Mouse (Mus musculus): Measurements from ENCODE around the gene Ramp3. TPM values are rescaled to one million over a fixed set of nuclear protein-coding genes. Genes with fewer than 3 reads are reported as not detected.
A peak's percentile ranks its signal among the peaks of the same experiment; 100 is the strongest.

The Ramp3 gene
- polyA plus RNA-seq (2015; fragmentation: Nextera tagmentation; extraction: Ambion mirVana): 2.6 and 4.0 TPM in 2 replicates

GRCm38 (mm10) chr11:6658271-6658670, at the start of gene Ramp3:
Gene Ramp3 (plus strand): TSS chr11:6658521.
- H3K27me3 ChIP-seq: peaks cover 25% of the 10 kb centered on the region
- H3K4me1 ChIP-seq (replicated peaks): peaks cover 7% of the 10 kb centered on the region
- peak; percentile 52; the same call in 1 of the 2 replicates for ATAC-seq (replicated peaks; ENCODE audit: insufficient number of reproducible peaks, insufficient read depth, low FRiP score, low read depth)
- no peaks in the 10 kb centered on the region for H3K36me3 ChIP-seq
- H3K27ac ChIP-seq: no peak within 1 kb of the TSS
- under 1% methylated on average over 18 of the region's 18 CpGs for WGBS
- H3K4me3 ChIP-seq: peak within 1 kb of the TSS; percentile 51
- H3K9ac ChIP-seq: 0 out of 2 replicates have a peak within 1 kb of the TSS, but pooled peaks have one; percentile 34
- H3K9me3 ChIP-seq (replicated peaks): no peaks in the 10 kb centered on the region
- peak within 1 kb of the TSS; percentile 84 for H3K4me2 ChIP-seq

DNA sequence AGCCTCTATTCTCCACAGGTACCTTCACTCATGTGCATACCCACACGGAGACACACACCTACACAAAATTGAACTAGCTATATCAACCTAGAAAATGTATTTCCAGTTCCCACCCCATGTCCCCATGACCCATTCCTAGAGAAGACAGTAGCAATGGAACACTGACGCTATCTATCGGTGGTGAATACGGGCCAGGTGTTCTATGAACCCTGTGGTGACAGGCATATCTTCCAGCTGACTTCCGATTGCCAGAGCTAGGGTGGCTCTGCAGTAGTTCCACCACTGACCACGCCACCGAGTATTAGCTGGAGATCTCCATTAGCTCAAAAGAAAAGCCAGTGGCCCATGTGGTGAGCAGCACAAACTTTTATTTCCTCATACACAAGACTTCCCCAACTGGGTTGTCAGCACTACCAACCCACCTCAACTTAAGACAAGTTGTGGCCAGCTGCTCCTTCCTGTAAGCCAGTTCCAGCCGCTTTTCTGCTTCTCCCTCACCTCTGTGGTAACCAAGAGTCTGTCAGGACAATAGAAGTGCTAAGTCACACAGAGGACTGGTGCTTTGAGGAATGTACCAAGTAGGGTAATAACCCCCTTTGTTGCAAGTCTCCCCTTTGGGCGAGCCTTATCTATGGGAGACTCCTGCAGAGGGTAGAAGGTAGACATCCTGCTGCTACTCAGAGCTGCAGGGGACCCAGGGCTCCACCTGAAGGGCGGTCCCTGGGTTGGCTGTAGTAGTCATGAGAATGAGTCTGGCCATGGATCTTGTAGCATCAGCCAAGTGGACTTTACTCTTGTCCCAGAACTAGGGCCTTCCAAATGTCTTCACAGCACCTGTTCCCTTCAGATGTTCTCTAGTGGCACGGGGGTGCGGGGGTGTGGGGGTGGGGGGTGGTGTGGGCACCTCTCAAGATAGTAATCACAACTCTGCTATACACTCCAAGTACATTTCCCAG, 42.8 kb upstream of the Ramp3 start:
- WGBS: 81% methylated on average over 12 of the region's 12 CpGs
- Histone ChIP-seq H3K9ac (no peak overlapping the region), H3K4me3 (no peak overlapping the region), H3K36me3 (peaks cover 85% of the 10 kb centered on the region), H3K4me2 (no peak overlapping the region), H3K27ac (no peak overlapping the region), H3K9me3 (replicated peaks) (no peaks in the 10 kb centered on the region), H3K4me1 (replicated peaks) (no peaks in the 10 kb centered on the region), H3K27me3 (no peaks in the 10 kb centered on the region)
- no peak for ATAC-seq (replicated peaks; ENCODE audit: insufficient number of reproducible peaks, insufficient read depth, low FRiP score, low read depth)

- Histone ChIP-seq H3K27ac (no peak overlapping the region), H3K4me3 (peak overlapping the region; percentile 89), H3K9me3 (replicated peaks) (no peaks in the 10 kb centered on the region), H3K4me2 (peak overlapping the region; percentile 81), H3K36me3 (peaks cover 50% of the 10 kb centered on the region), H3K9ac (no peak overlapping the region), H3K4me1 (replicated peaks) (peaks cover 32% of the 10 kb centered on the region), H3K27me3 (no peaks in the 10 kb centered on the region)
- 81% methylated on average over 10 of the region's 10 CpGs for WGBS
- ATAC-seq (replicated peaks; ENCODE audit: insufficient number of reproducible peaks, insufficient read depth, low FRiP score, low read depth): no peak
These were observed 34.6 kb upstream of the Ramp3 start for GRCm38 (mm10) chr11:6623704-6624103.

GRCm38 (mm10) chr11:6624619-6625382, 33.5 kb upstream of the Ramp3 start:
- Histone ChIP-seq H3K36me3 (peaks cover 39% of the 10 kb centered on the region), H3K4me3 (peak overlapping the region; percentile 89), H3K9ac (peak overlapping the region; percentile 74), H3K9me3 (replicated peaks) (no peaks in the 10 kb centered on the region), H3K4me2 (peak overlapping the region; percentile 81), H3K27ac (peak overlapping the region; percentile 12; the same call in 1 of the 2 replicates), H3K27me3 (no peaks in the 10 kb centered on the region), H3K4me1 (replicated peaks) (peaks cover 32% of the 10 kb centered on the region)
- no peak for ATAC-seq (replicated peaks; ENCODE audit: insufficient number of reproducible peaks, insufficient read depth, low FRiP score, low read depth)
- 49% methylated on average over 14 of the region's 14 CpGs for WGBS

DNA sequence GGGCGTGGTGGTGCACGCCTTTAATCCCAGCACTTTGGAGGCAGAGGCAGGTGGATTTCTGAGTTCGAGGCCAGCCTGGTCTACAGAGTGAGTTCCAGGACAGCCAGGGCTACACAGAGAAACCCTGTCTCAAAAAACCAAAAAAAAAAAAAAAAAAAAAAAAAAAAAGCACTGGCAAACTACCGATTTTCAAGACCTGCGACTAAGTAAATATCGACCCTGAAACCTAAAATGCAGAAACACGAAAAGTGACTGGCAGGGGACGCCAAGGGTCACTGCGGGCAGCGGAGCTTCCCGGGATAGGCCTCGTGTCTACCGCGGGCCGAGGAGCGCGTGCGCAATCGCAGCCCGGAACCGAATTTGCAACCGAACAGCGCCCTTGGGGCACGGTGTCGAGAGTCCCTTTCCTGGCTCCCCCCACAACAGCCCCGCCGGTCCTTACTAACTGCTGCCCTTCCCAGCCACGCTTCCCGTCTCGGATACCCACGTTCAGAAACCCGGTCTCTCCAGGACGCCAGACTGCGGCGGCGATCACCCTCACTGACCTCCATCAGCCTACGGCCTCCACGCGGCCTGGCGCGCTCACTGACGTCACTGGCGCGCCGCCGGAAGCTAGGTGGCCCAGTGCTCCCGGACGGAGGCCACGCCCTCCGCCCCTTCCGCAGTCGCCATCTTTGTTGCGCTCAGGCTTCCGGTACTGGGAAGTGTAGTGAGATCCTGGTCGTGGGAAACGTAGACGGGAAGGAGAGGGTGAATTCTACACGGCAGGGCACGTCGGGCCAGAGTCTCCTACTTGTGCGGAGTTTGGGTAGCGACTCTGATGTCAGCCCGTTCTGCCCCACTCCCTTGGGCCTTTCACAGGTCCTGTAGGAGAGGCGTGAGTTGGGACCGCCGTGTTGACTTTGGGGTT, 32.6 kb upstream of the Ramp3 start, which contains the start of gene Tbrg4:
TSS of gene Tbrg4 (minus strand) at position 590 of the 910 bp plus-strand sequence.
- no peaks in the 10 kb centered on the region for H3K9me3 ChIP-seq (replicated peaks)
- H3K4me2 ChIP-seq: peak within 1 kb of the TSS; percentile 81
- under 1% methylated on average over 66 of the region's 66 CpGs for WGBS
- H3K27ac ChIP-seq: peak within 1 kb of the TSS; percentile 92
- peak within 1 kb of the TSS; percentile 89 for H3K4me3 ChIP-seq
- no peaks in the 10 kb centered on the region for H3K27me3 ChIP-seq
- ATAC-seq (replicated peaks; ENCODE audit: insufficient number of reproducible peaks, insufficient read depth, low FRiP score, low read depth): peak; percentile 92
- H3K9ac ChIP-seq: peak within 1 kb of the TSS; percentile 74
- H3K4me1 ChIP-seq (replicated peaks): peaks cover 32% of the 10 kb centered on the region
- peaks cover 30% of the 10 kb centered on the region for H3K36me3 ChIP-seq

GRCm38 (mm10) chr11:6626388-6626772, 31.9 kb upstream of the Ramp3 start:
- peak overlapping the region; percentile 92 for H3K27ac ChIP-seq

DNA sequence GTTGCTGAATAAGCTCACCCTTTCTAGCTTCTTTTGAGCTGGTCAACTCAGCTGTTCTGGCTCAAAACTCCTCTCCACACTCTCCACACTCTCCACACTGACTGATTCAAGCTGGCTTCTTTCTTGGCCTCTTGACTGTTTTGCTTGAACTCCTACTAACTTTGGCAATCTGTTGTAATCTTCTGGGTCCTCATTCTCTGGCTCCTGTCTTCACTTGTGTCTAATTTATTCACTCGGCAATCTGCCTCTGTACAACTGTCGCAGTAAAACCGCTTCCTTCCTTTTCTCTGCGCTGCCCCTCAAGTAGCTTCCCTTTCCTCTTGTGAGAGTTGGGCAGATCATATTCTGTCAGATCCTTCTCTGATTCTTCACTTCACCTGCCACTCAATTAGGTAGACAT, 30.6 kb upstream of the Ramp3 start:
- Histone ChIP-seq H3K9ac (no peak overlapping the region), H3K4me3 (no peak overlapping the region), H3K27me3 (no peaks in the 10 kb centered on the region), H3K4me2 (no peak overlapping the region), H3K36me3 (peaks cover 13% of the 10 kb centered on the region), H3K4me1 (replicated peaks) (peaks cover 29% of the 10 kb centered on the region), H3K9me3 (replicated peaks) (0 out of 2 replicates have a peak, but pooled peaks cover 3% of the 10 kb centered on the region), H3K27ac (peak overlapping the region; percentile 37; the same call in 1 of the 2 replicates)
- WGBS: 69% methylated on average over 4 of the region's 4 CpGs
- no peak for ATAC-seq (replicated peaks; ENCODE audit: insufficient number of reproducible peaks, insufficient read depth, low FRiP score, low read depth)

More at GRCm38 (mm10) chr11:6626388-6626772, 31.9 kb upstream of the Ramp3 start:
- Histone ChIP-seq H3K4me2 (peak overlapping the region; percentile 81), H3K4me1 (replicated peaks) (peaks cover 32% of the 10 kb centered on the region), H3K36me3 (peaks cover 23% of the 10 kb centered on the region), H3K27me3 (no peaks in the 10 kb centered on the region), H3K4me3 (peak overlapping the region; percentile 89), H3K9me3 (replicated peaks) (0 out of 2 replicates have a peak, but pooled peaks cover under 1% of the 10 kb centered on the region), H3K9ac (peak overlapping the region; percentile 74)
- WGBS: 11% methylated on average over 16 of the region's 16 CpGs
- no peak for ATAC-seq (replicated peaks; ENCODE audit: insufficient number of reproducible peaks, insufficient read depth, low FRiP score, low read depth)

- no peak overlapping the region for H3K4me2 ChIP-seq
- no peaks in the 10 kb centered on the region for H3K27me3 ChIP-seq
- H3K4me1 ChIP-seq (replicated peaks): peaks cover 21% of the 10 kb centered on the region
- 0 out of 2 replicates have a peak, but pooled peaks cover 3% of the 10 kb centered on the region for H3K9me3 ChIP-seq (replicated peaks)
- no peak overlapping the region for H3K27ac ChIP-seq
- no peak for ATAC-seq (replicated peaks; ENCODE audit: insufficient number of reproducible peaks, insufficient read depth, low FRiP score, low read depth)
- peaks cover 5% of the 10 kb centered on the region; the same call in 1 of the 2 replicates for H3K36me3 ChIP-seq
- WGBS: 26% methylated on average over 4 of the region's 4 CpGs
- no peak overlapping the region for H3K9ac ChIP-seq
- no peak overlapping the region for H3K4me3 ChIP-seq
These were observed 29.8 kb upstream of the Ramp3 start for GRCm38 (mm10) chr11:6628568-6628967.

- peaks cover 10% of the 10 kb centered on the region for H3K4me1 ChIP-seq (replicated peaks)
- no peak overlapping the region for H3K4me3 ChIP-seq
- H3K9ac ChIP-seq: no peak overlapping the region
- H3K36me3 ChIP-seq: no peaks in the 10 kb centered on the region
- no peaks in the 10 kb centered on the region for H3K27me3 ChIP-seq
- H3K27ac ChIP-seq: no peak overlapping the region
- no peak overlapping the region for H3K4me2 ChIP-seq
- ATAC-seq (replicated peaks; ENCODE audit: insufficient number of reproducible peaks, insufficient read depth, low FRiP score, low read depth): no peak
- H3K9me3 ChIP-seq (replicated peaks): 0 out of 2 replicates have a peak, but pooled peaks cover 3% of the 10 kb centered on the region
These were observed 28.7 kb upstream of the Ramp3 start for GRCm38 (mm10) chr11:6629655-6630054.

GRCm38 (mm10) chr11:6636150-6636549, 22.2 kb upstream of the Ramp3 start:
- Histone ChIP-seq H3K4me1 (replicated peaks) (no peaks in the 10 kb centered on the region), H3K4me2 (no peak overlapping the region), H3K9ac (no peak overlapping the region), H3K27ac (no peak overlapping the region), H3K36me3 (no peaks in the 10 kb centered on the region), H3K9me3 (replicated peaks) (0 out of 2 replicates have a peak, but pooled peaks cover 3% of the 10 kb centered on the region), H3K4me3 (no peak overlapping the region), H3K27me3 (no peaks in the 10 kb centered on the region)
- WGBS: 63% methylated on average over 8 of the region's 8 CpGs
- ATAC-seq (replicated peaks; ENCODE audit: insufficient number of reproducible peaks, insufficient read depth, low FRiP score, low read depth): no peak
